9 mouse cellular contexts compared by ENCODE assay signal in genomic region chr1:37477928-37478327, GRCm38 (mm10). TPM values are rescaled to one million over a fixed set of nuclear protein-coding genes. Genes with fewer than 3 reads are reported as not detected.
A peak's percentile ranks its signal among the peaks of the same experiment; 100 is the strongest.
DNase-seq lines count a peak whose midpoint lies in the region; ATAC-seq and TF ChIP-seq lines count a peak whose summit lies in the region.
"Had no signal": no experiment of that assay in that cellular context is flagged by ENCODE, and none has a peak within 500 bp of the region (broad histone marks: within the 10 kb centered on the region; RNA-seq: fewer than 3 reads in every experiment).

No protein-coding gene starts in this region.

- WGBS in lung, embryonic 15.5 days: 20% methylated on average over 5 of the region's 5 CpGs
- WGBS in lung, adult 2 months: 31% methylated on average over 5 of the region's 5 CpGs
- WGBS in intestine, embryonic 16.5 days: 48% methylated on average over 5 of the region's 5 CpGs
- whole genome bisulfite sequencing in stomach, embryonic 16.5 days: 32% methylated on average over 5 of the region's 5 CpGs
- WGBS in midbrain, postnatal 0 days: 68% methylated on average over 5 of the region's 5 CpGs

- peaks cover 21% of the 10 kb centered on the region for H3K4me1 ChIP-seq in lung, embryonic 15.5 days
- H3K4me1 ChIP-seq in lung, adult 2 months (ENCODE audit: control insufficient read depth, insufficient read depth, low read length): no peaks in the 10 kb centered on the region; the same call in 1 of the 2 replicates
- H3K4me1 ChIP-seq in bone marrow macrophage, adult 2 months (ENCODE audit: control insufficient read depth, insufficient read depth, low read length): peaks cover 43% of the 10 kb centered on the region
- peaks cover 12% of the 10 kb centered on the region for H3K4me1 ChIP-seq in intestine, embryonic 16.5 days (ENCODE audit: control insufficient read depth, insufficient read depth, low read length)
- H3K4me1 ChIP-seq in stomach, embryonic 16.5 days (ENCODE audit: control insufficient read depth, insufficient read depth, low read length): peaks cover 10% of the 10 kb centered on the region
- no peaks in the 10 kb centered on the region for H3K4me1 ChIP-seq in midbrain, postnatal 0 days (ENCODE audit: insufficient read depth, low read length)
- H3K4me1 ChIP-seq: neural tube, embryonic 12.5 days had no signal

- no peak for ATAC-seq in lung, embryonic 15.5 days (ENCODE audit: borderline replicate concordance, extremely low read depth, low FRiP score, low TSS enrichment)
- ATAC-seq in intestine, embryonic 16.5 days: no peak
- no peak for ATAC-seq in stomach, embryonic 16.5 days (ENCODE audit: insufficient read depth, low FRiP score)
- no peak for ATAC-seq in midbrain, postnatal 0 days (ENCODE audit: low FRiP score)

- no peaks in the 10 kb centered on the region for H3K36me3 ChIP-seq in lung, embryonic 15.5 days
- no peaks in the 10 kb centered on the region for H3K36me3 ChIP-seq in intestine, embryonic 16.5 days (ENCODE audit: control insufficient read depth, insufficient read depth, low read length)
- no peaks in the 10 kb centered on the region for H3K36me3 ChIP-seq in stomach, embryonic 16.5 days (ENCODE audit: control insufficient read depth, insufficient read depth, low read length)
- no peaks in the 10 kb centered on the region for H3K36me3 ChIP-seq in midbrain, postnatal 0 days (ENCODE audit: insufficient read depth, low read length)
- H3K36me3 ChIP-seq: limb, embryonic 12.5 days; neural tube, embryonic 12.5 days had no signal

- H3K9me3 ChIP-seq in lung, embryonic 15.5 days: no peaks in the 10 kb centered on the region
- H3K9me3 ChIP-seq in intestine, embryonic 16.5 days (ENCODE audit: control insufficient read depth, low read length): no peaks in the 10 kb centered on the region
- no peaks in the 10 kb centered on the region for H3K9me3 ChIP-seq in stomach, embryonic 16.5 days (replicated peaks; ENCODE audit: control insufficient read depth, low read length)
- no peaks in the 10 kb centered on the region for H3K9me3 ChIP-seq in midbrain, postnatal 0 days (ENCODE audit: low read length)
- H3K9me3 ChIP-seq: limb, embryonic 12.5 days; neural tube, embryonic 12.5 days had no signal

- H3K9ac ChIP-seq in lung, embryonic 15.5 days: no peak overlapping the region
- 0 out of 2 replicates have a peak overlapping the region, but pooled peaks have one; percentile 24 for H3K9ac ChIP-seq in intestine, embryonic 16.5 days (ENCODE audit: low read depth, low read length)
- H3K9ac ChIP-seq in stomach, embryonic 16.5 days (ENCODE audit: low read length): peak overlapping the region; percentile 55; the same call in 1 of the 2 replicates
- no peak overlapping the region for H3K9ac ChIP-seq in midbrain, postnatal 0 days (replicated peaks; ENCODE audit: low read length, poor library complexity, severe bottlenecking)
- H3K9ac ChIP-seq: limb, embryonic 12.5 days; neural tube, embryonic 12.5 days had no signal

- TF ChIP-seq CTCF in lung, adult 2 months (IDR thresholded peaks at IDR 0.05; ENCODE audit: insufficient read depth, low read length): no peak
- no peak for TF ChIP-seq CTCF in bone marrow macrophage, adult 2 months (IDR thresholded peaks at IDR 0.05; ENCODE audit: low read depth, low read length)
- TF ChIP-seq CTCF in midbrain, postnatal 0 days (IDR thresholded peaks at IDR 0.05): no peak

- TF ChIP-seq POLR2A in lung, adult 2 months (IDR thresholded peaks at IDR 0.05; ENCODE audit: borderline replicate concordance, extremely low read depth, low read depth, low read length): no peak
- no peak for TF ChIP-seq POLR2A in bone marrow macrophage, adult 2 months (IDR thresholded peaks at IDR 0.05; ENCODE audit: borderline replicate concordance, low read depth, low read length)

- H3K4me3 ChIP-seq in lung, embryonic 15.5 days: peak overlapping the region; percentile 19
- H3K4me3 ChIP-seq in lung, adult 2 months (replicated peaks; ENCODE audit: extremely low read depth, low read depth, low read length): no peak overlapping the region
- H3K4me3 ChIP-seq in bone marrow macrophage, adult 2 months (ENCODE audit: insufficient read depth, low read length): peak overlapping the region; percentile 50
- H3K4me3 ChIP-seq in intestine, embryonic 16.5 days (ENCODE audit: low read length): no peak overlapping the region
- H3K4me3 ChIP-seq in stomach, embryonic 16.5 days (replicated peaks; ENCODE audit: low read length): peak overlapping the region; percentile 19
- H3K4me3 ChIP-seq in midbrain, postnatal 0 days (ENCODE audit: low read depth, low read length): no peak overlapping the region
- H3K4me3 ChIP-seq: limb, embryonic 12.5 days; neural tube, embryonic 12.5 days had no signal

- H3K27ac ChIP-seq in lung, embryonic 15.5 days: peak overlapping the region; percentile 53
- H3K27ac ChIP-seq in bone marrow macrophage, adult 2 months (ENCODE audit: insufficient read depth, low read depth, low read length): peak overlapping the region; percentile 19
- no peak overlapping the region for H3K27ac ChIP-seq in intestine, embryonic 16.5 days (ENCODE audit: low read length)
- H3K27ac ChIP-seq in stomach, embryonic 16.5 days (ENCODE audit: low read length): peak overlapping the region; percentile 49
- no peak overlapping the region for H3K27ac ChIP-seq in midbrain, postnatal 0 days (ENCODE audit: low read depth, low read length)
- H3K27ac ChIP-seq: limb, embryonic 12.5 days; neural tube, embryonic 12.5 days had no signal

- H3K4me2 ChIP-seq in lung, embryonic 15.5 days: peak overlapping the region; percentile 47
- H3K4me2 ChIP-seq in intestine, embryonic 16.5 days (ENCODE audit: low read depth, low read length): 0 out of 2 replicates have a peak overlapping the region, but pooled peaks have one; percentile 4
- H3K4me2 ChIP-seq in stomach, embryonic 16.5 days (ENCODE audit: low read depth, low read length): peak overlapping the region; percentile 19; the same call in 1 of the 2 replicates
- no peak overlapping the region for H3K4me2 ChIP-seq in midbrain, postnatal 0 days (ENCODE audit: low read depth, low read length, poor library complexity, severe bottlenecking)
- H3K4me2 ChIP-seq: limb, embryonic 12.5 days; neural tube, embryonic 12.5 days had no signal

- no peaks in the 10 kb centered on the region for H3K27me3 ChIP-seq in lung, embryonic 15.5 days
- H3K27me3 ChIP-seq in intestine, embryonic 16.5 days (replicated peaks; ENCODE audit: control insufficient read depth, insufficient read depth, low read length): no peaks in the 10 kb centered on the region
- no peaks in the 10 kb centered on the region for H3K27me3 ChIP-seq in stomach, embryonic 16.5 days (ENCODE audit: control insufficient read depth, insufficient read depth, low read length)
- H3K27me3 ChIP-seq in midbrain, postnatal 0 days (ENCODE audit: insufficient read depth, low read length): no peaks in the 10 kb centered on the region
- H3K27me3 ChIP-seq: limb, embryonic 12.5 days; neural tube, embryonic 12.5 days had no signal

- no peak for DNase-seq in lung, adult 2 months
- DNase-seq in midbrain, postnatal 0 days (ENCODE audit: low spot score): no peak
- DNase-seq in frontal cortex, postnatal 10 days (ENCODE audit: low spot score in 2 of 2): no peak

RNA-seq across cellular contexts. Expression of gene Unc50, which starts 48.0 kb away (rescaled TPM):
- 140 and 142 TPM in 2 replicates for polyA plus RNA-seq in lung, embryonic 15.5 days (2015; fragmentation: Nextera tagmentation; extraction: Ambion mirVana)
- polyA plus RNA-seq in lung, adult 2 months (2012; rRNA removed): 56.0 and 58.6 TPM in 2 replicates
- polyA plus RNA-seq in bone marrow macrophage, adult 2 months (2012; ENCODE audit: insufficient read depth, insufficient read length, missing spikeins): 63.9 and 65.9 TPM in 2 replicates
- polyA plus RNA-seq in intestine, embryonic 16.5 days (2015; fragmentation: Nextera tagmentation; extraction: Ambion mirVana): 121 and 131 TPM in 2 replicates
- 123 and 131 TPM in 2 replicates for polyA plus RNA-seq in stomach, embryonic 16.5 days (2015; fragmentation: Nextera tagmentation; extraction: Ambion mirVana)
- total RNA-seq in midbrain, postnatal 0 days (2014; rRNA removed): 62.4 and 98.7 TPM in 2 replicates
- polyA plus RNA-seq in midbrain, postnatal 0 days (2015; fragmentation: Nextera tagmentation; extraction: Ambion mirVana): 131 and 134 TPM in 2 replicates

RNA-seq across cellular contexts. Expression of gene Coa5, which starts 48.0 kb away (rescaled TPM):
- 40.1 and 41.4 TPM in 2 replicates for polyA plus RNA-seq in lung, embryonic 15.5 days (2015; fragmentation: Nextera tagmentation; extraction: Ambion mirVana)
- polyA plus RNA-seq in lung, adult 2 months (2012; rRNA removed): 27.0 and 45.0 TPM in 2 replicates
- 51.7 and 56.2 TPM in 2 replicates for polyA plus RNA-seq in bone marrow macrophage, adult 2 months (2012; ENCODE audit: insufficient read depth, insufficient read length, missing spikeins)
- polyA plus RNA-seq in intestine, embryonic 16.5 days (2015; fragmentation: Nextera tagmentation; extraction: Ambion mirVana): 63.8 and 65.9 TPM in 2 replicates
- 47.7 and 52.3 TPM in 2 replicates for polyA plus RNA-seq in stomach, embryonic 16.5 days (2015; fragmentation: Nextera tagmentation; extraction: Ambion mirVana)
- 50.4 and 52.2 TPM in 2 replicates for total RNA-seq in midbrain, postnatal 0 days (2014; rRNA removed)
- 42.9 and 44.5 TPM in 2 replicates for polyA plus RNA-seq in midbrain, postnatal 0 days (2015; fragmentation: Nextera tagmentation; extraction: Ambion mirVana)

Comparison
In these comparisons a context has a peak if more than half of its experiments do, and no peak if none do; other contexts are left out.
1. H3K4me3 ChIP-seq: peak in lung, embryonic 15.5 days (single experiment), bone marrow macrophage, adult 2 months (single experiment) and stomach, embryonic 16.5 days (single experiment); none in lung, adult 2 months (single experiment), intestine, embryonic 16.5 days (single experiment) and midbrain, postnatal 0 days (single experiment).
2. H3K27ac ChIP-seq: peak in lung, embryonic 15.5 days (single experiment), bone marrow macrophage, adult 2 months (single experiment) and stomach, embryonic 16.5 days (single experiment); none in intestine, embryonic 16.5 days (single experiment) and midbrain, postnatal 0 days (single experiment).
3. H3K9ac ChIP-seq: peak in intestine, embryonic 16.5 days (single experiment) and stomach, embryonic 16.5 days (single experiment); none in lung, embryonic 15.5 days (single experiment) and midbrain, postnatal 0 days (single experiment).